Mouse (Mus musculus): ENCODE results near the gene Arhgef19. TPM values are rescaled to one million over a fixed set of nuclear protein-coding genes. Genes with fewer than 3 reads are reported as not detected.

The Arhgef19 gene
- polyA plus RNA-seq, 1 experiment from 2014 or later = 21.1 TPM

- peaks cover 7% of the 10 kb centered on the region; the same call in 1 of the 2 replicates for H3K4me1 ChIP-seq (ENCODE audit: insufficient read depth)
Observed at GRCm38 (mm10) chr4:141301591-141302427, 62.5 kb downstream of the Arhgef19 start.

DNA sequence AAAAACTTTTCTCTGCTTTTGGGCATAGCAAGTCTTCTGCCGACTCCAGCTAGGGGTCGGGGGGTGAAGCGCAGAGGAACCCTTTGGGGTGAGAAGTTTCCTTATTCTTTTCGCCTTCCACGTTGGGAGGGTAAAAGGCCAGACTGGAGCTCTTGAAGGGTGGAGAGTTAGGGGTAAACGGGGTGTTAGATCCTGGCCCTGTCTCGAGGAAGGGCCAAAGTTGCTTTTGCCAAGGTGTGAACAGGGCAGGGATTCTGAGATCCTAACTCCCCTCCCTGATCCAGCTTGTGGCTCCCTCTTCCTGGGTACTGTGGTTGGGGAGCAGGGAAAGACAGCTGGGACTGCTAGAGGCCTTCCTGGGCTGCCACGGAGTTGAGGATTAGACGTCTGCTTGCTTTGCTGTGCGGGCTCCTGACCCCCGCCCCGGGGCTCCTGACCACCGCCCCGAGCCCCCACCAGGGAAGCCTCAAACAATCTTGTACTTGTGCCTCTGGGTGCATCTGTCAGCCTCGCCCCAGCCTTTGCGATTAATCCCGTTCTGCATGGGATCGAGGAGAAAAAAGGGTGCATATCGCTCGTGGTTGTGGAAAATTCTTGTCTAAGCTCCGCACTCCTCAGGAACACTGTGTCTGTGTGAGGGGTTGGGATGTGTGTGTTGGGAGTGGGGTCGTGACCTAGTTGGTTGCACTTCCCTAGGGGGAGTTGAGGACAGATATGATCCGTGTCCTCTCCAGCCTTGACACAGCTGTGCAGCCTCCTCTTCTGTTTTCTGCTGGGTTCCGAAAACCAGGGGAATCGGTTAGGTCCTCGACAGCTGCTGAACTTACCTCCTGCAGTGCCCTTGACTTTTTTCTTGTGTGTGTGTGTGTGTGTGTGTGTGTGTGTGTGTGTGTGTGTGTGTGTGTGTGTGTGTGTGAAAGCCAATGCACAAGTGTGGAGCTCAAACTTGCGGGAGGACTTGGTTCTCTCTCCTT lies 63.4 kb downstream of the Arhgef19 start:
- H3K9me3 ChIP-seq (ENCODE audit: low read depth, low read length) = no peaks in the 10 kb centered on the region
- peaks cover 7% of the 10 kb centered on the region; the same call in 1 of the 2 replicates for H3K4me1 ChIP-seq (ENCODE audit: insufficient read depth)
- TF ChIP-seq CTCF (IDR thresholded peaks at IDR 0.05; ENCODE audit: low read depth) = no peak
- no peak for DNase-seq
- peak overlapping the region; percentile 75 for H3K9ac ChIP-seq
- peak overlapping the region; percentile 90 for H3K4me2 ChIP-seq
- WGBS = 12% methylated on average over 27 of the region's 27 CpGs
- peak overlapping the region; percentile 71 for H3K4me3 ChIP-seq (ENCODE audit: low read depth, low read length)
- no peak for ATAC-seq (ENCODE audit: insufficient read depth)
- H3K27ac ChIP-seq (ENCODE audit: low read depth) = peak overlapping the region; percentile 46; the same call in 1 of the 2 replicates
- H3K36me3 ChIP-seq (ENCODE audit: insufficient read depth) = 0 out of 2 replicates have a peak, but pooled peaks cover 6% of the 10 kb centered on the region
- H3K27me3 ChIP-seq (ENCODE audit: insufficient read depth, low read length) = peaks cover 22% of the 10 kb centered on the region

More at GRCm38 (mm10) chr4:141301591-141302427, 62.5 kb downstream of the Arhgef19 start:
- H3K27ac ChIP-seq (ENCODE audit: low read depth) = peak overlapping the region; percentile 45; the same call in 1 of the 2 replicates
- H3K9ac ChIP-seq = peak overlapping the region; percentile 75
- TF ChIP-seq CTCF (IDR thresholded peaks at IDR 0.05; ENCODE audit: low read depth) = no peak
- H3K4me2 ChIP-seq = peak overlapping the region; percentile 90
- no peaks in the 10 kb centered on the region for H3K9me3 ChIP-seq (ENCODE audit: low read depth, low read length)
- peak; percentile 43 for DNase-seq
- ATAC-seq (ENCODE audit: insufficient read depth) = peak; percentile 8; the same call in 1 of the 2 replicates
- under 1% methylated on average over 51 of the region's 51 CpGs for WGBS
- H3K4me3 ChIP-seq (ENCODE audit: low read depth, low read length) = peak overlapping the region; percentile 71
- H3K36me3 ChIP-seq (ENCODE audit: insufficient read depth) = 0 out of 2 replicates have a peak, but pooled peaks cover 1% of the 10 kb centered on the region
- H3K27me3 ChIP-seq (ENCODE audit: insufficient read depth, low read length) = peaks cover 26% of the 10 kb centered on the region

DNA sequence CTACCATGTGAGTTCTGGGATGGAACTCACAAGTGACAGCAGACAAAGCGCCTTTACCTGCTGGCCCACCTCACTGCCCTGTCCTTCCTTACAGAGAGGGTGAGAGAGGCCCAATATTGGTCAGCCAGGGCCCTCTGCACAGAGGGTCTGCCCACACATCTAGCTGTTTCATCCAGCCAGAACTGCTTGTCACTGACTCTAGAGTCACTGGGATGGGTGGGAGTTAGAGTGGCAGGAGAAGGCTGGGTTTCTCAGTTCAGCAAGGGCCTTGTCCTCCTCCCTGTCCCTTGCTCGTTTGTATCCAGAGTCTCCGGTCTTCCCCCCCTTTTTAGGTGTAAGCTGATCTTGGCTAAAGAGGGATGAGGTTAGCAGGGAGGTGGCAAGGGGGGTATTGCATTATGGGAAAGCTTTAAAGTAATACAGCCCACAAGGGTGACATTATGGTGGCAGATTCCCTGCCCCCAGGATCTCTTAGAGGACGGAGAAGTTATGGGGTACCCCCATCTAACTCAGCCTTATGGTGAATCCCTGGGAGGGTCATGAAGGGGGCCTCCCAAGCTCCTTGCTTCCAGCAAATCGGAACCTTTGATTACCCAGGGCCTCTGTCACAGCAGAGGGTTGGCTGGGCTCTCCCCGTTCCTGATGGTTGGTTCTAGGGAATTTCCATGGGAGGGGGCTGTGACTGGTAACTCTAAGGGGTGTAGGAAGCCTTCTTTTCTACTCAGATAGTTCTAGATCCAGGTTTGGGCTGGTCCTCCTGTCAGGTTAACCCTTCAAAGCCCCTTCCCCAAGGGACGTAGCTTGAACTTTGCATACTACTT lies 64.3 kb downstream of the Arhgef19 start:
- ATAC-seq (ENCODE audit: insufficient read depth) (no peak), DNase-seq (no peak)
- Histone ChIP-seq H3K4me2 (peak overlapping the region; percentile 90), H3K27ac (ENCODE audit: low read depth) (no peak overlapping the region), H3K4me1 (ENCODE audit: insufficient read depth) (peaks cover 7% of the 10 kb centered on the region; the same call in 1 of the 2 replicates), H3K9me3 (ENCODE audit: low read depth, low read length) (no peaks in the 10 kb centered on the region), H3K9ac (peak overlapping the region; percentile 11; the same call in 1 of the 2 replicates), H3K4me3 (ENCODE audit: low read depth, low read length) (peak overlapping the region; percentile 71), H3K27me3 (ENCODE audit: insufficient read depth, low read length) (peaks cover 22% of the 10 kb centered on the region), H3K36me3 (ENCODE audit: insufficient read depth) (peaks cover 13% of the 10 kb centered on the region)
- no peak for TF ChIP-seq CTCF (IDR thresholded peaks at IDR 0.05; ENCODE audit: low read depth)
- 42% methylated on average over 7 of the region's 7 CpGs for WGBS

DNA sequence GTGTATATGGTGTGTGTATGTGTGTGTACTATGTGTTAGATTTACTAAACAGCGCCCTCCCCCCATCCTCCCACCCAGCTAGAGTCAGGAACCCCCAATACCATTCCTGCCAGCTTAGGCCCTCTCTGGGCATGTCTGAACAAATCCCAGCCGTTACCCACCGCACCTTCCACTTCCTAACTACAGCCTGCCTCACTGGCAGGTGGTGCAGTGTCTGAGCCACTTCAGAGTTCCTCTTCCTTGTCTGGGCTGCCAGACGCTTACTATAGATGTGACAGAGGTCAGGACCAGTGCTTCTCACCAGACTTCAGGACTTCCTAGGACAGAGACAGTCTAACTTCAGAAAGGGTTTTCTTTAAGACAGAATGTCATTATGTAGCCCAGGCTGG lies 64.9 kb downstream of the Arhgef19 start:
- no peak for DNase-seq
- Histone ChIP-seq H3K9me3 (ENCODE audit: low read depth, low read length) (no peaks in the 10 kb centered on the region), H3K27ac (ENCODE audit: low read depth) (no peak overlapping the region), H3K4me3 (ENCODE audit: low read depth, low read length) (peak overlapping the region; percentile 71; the same call in 1 of the 2 replicates), H3K27me3 (ENCODE audit: insufficient read depth, low read length) (peaks cover 22% of the 10 kb centered on the region), H3K9ac (no peak overlapping the region), H3K4me2 (peak overlapping the region; percentile 90), H3K4me1 (ENCODE audit: insufficient read depth) (peaks cover 7% of the 10 kb centered on the region; the same call in 1 of the 2 replicates), H3K36me3 (ENCODE audit: insufficient read depth) (peaks cover 19% of the 10 kb centered on the region)
- WGBS = 58% methylated on average over 4 of the region's 4 CpGs
- ATAC-seq (ENCODE audit: insufficient read depth) = no peak
- no peak for TF ChIP-seq CTCF (IDR thresholded peaks at IDR 0.05; ENCODE audit: low read depth)

DNA sequence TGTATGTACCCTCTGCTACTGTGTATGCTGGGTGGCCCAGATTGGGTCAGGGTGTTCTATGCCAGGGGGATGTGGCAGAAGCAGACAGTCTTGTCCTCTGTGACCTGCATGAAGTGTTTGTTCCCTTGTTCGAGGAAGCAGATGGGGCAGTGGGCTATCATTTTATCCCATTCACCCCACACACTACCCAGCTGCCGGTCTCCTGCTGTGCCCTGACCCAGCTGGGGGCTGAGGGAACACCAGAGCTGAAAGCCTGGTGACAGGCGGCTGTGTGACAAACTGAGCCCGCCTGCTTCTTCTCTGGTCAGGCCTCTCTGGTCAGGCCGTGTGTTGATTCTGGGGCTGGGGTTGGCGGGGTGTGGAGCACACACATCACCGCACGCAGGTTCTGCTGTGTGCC lies 66.8 kb downstream of the Arhgef19 start:
- peak overlapping the region; percentile 12; the same call in 1 of the 2 replicates for H3K27ac ChIP-seq (ENCODE audit: low read depth)
- 36% methylated on average over 8 of the region's 8 CpGs for WGBS
- H3K9ac ChIP-seq = peak overlapping the region; percentile 6; the same call in 1 of the 2 replicates
- H3K4me3 ChIP-seq (ENCODE audit: low read depth, low read length) = no peak overlapping the region
- DNase-seq (no peak), ATAC-seq (ENCODE audit: insufficient read depth) (no peak)
- H3K4me1 ChIP-seq (ENCODE audit: insufficient read depth) = peaks cover 18% of the 10 kb centered on the region
- H3K9me3 ChIP-seq (ENCODE audit: low read depth, low read length) = no peaks in the 10 kb centered on the region
- peaks cover 22% of the 10 kb centered on the region for H3K27me3 ChIP-seq (ENCODE audit: insufficient read depth, low read length)
- H3K36me3 ChIP-seq (ENCODE audit: insufficient read depth) = peaks cover 23% of the 10 kb centered on the region
- H3K4me2 ChIP-seq = 0 out of 2 replicates have a peak overlapping the region, but pooled peaks have one; percentile 1
- TF ChIP-seq CTCF (IDR thresholded peaks at IDR 0.05; ENCODE audit: low read depth) = no peak

Other genes with a start within 250 kb of the Arhgef19 start
- 517 and 566 TPM in 2 replicates for gene Mfap2, start 229.1 kb upstream of the Arhgef19 start, polyA plus RNA-seq (2014; fragmentation: Nextera tagmentation; extraction: Ambion mirVana)
- 7.4 and 9.8 TPM in 2 replicates for gene Crocc, start 178.9 kb upstream of the Arhgef19 start, polyA plus RNA-seq (2014; fragmentation: Nextera tagmentation; extraction: Ambion mirVana)
- 88.9 and 93.6 TPM in 2 replicates for gene Necap2, start 161.1 kb upstream of the Arhgef19 start, polyA plus RNA-seq (2014; fragmentation: Nextera tagmentation; extraction: Ambion mirVana)
- 0.20 and 0.34 TPM in 2 replicates for gene Spata21, start 151.2 kb upstream of the Arhgef19 start, polyA plus RNA-seq (2014; fragmentation: Nextera tagmentation; extraction: Ambion mirVana)
- 29.8 and 32.5 TPM in 2 replicates for gene Szrd1, start 99.7 kb upstream of the Arhgef19 start, polyA plus RNA-seq (2014; fragmentation: Nextera tagmentation; extraction: Ambion mirVana)
- 28.1 and 28.6 TPM in 2 replicates for gene Fbxo42, start 91.6 kb upstream of the Arhgef19 start, polyA plus RNA-seq (2014; fragmentation: Nextera tagmentation; extraction: Ambion mirVana)
- gene Rsg1, start 25.5 kb upstream of the Arhgef19 start, polyA plus RNA-seq (2014; fragmentation: Nextera tagmentation; extraction: Ambion mirVana) = 5.3 and 6.3 TPM in 2 replicates
- gene Epha2, start 61.7 kb downstream of the Arhgef19 start, polyA plus RNA-seq (2014; fragmentation: Nextera tagmentation; extraction: Ambion mirVana) = 6.9 and 7.6 TPM in 2 replicates
- gene Fam131c, start 128.7 kb downstream of the Arhgef19 start, polyA plus RNA-seq (2014; fragmentation: Nextera tagmentation; extraction: Ambion mirVana) = 3.2 and 4.2 TPM in 2 replicates
- gene Clcnka, start 159.2 kb downstream of the Arhgef19 start, polyA plus RNA-seq (2014; fragmentation: Nextera tagmentation; extraction: Ambion mirVana) = 0.31 and 0.80 TPM in 2 replicates
- not detected in 2 replicates for gene Clcnkb, start 176.5 kb downstream of the Arhgef19 start, polyA plus RNA-seq (2014; fragmentation: Nextera tagmentation; extraction: Ambion mirVana)
- 0.80 and 3.2 TPM in 2 replicates for gene Hspb7, start 181.3 kb downstream of the Arhgef19 start, polyA plus RNA-seq (2014; fragmentation: Nextera tagmentation; extraction: Ambion mirVana)
- not detected in 2 replicates for gene Srarp, start 196.6 kb downstream of the Arhgef19 start, polyA plus RNA-seq (2014; fragmentation: Nextera tagmentation; extraction: Ambion mirVana)
- 27.2 and 30.6 TPM in 2 replicates for gene Zbtb17, start 205.2 kb downstream of the Arhgef19 start, polyA plus RNA-seq (2014; fragmentation: Nextera tagmentation; extraction: Ambion mirVana)